Mouse (Mus musculus) spleen, postnatal 14 days (tissue): ENCODE measurements around the gene Map4.

ENCODE experiments used
- DNase-seq, 2 experiments: peaks; one replicate each; pipeline ENCODE4 v3.0.0; 2021 to 2022; ENCODE audit warnings: low spot score in 2 of 2

Map4 gene

DNA sequence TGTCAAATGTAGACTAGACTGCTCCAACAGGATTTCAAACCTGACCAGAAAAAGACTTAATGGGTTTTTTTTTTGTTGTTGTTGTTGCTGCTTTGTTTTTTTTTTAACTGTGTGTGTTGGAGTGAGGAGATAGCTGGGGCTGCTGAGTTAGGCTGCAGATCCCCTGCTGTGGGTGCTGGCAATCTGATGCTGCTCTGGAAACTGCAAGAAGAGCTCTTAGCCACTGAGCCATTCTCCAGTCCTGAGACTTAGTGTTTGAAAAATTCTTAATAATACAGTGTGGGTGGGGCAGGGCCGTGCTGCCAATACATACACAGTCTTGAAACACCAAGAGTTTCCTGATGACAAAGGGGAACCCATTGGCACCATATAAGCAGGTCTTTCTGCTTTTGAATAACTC lies 70.7 kb downstream of the Map4 start:
- no peak for DNase-seq

DNA sequence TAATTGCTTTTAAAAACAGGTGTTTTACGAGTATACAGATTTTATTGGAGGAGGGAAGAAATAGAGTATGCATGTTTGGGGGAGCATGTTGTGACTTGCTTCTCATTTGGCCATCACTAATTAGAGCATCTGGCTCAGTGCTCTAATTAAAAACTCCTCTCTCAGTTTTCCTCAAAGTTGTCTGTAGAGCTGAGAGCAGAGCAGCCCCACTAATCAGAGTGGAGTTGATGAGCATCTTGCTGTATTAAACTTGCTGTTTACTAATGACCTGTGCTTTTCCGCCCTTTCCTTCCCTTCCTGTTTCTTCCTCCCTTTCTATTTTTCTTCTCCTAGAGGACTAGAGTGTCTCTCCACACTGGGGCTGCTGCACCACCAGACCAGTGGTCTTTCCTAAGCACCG lies 71.2 kb downstream of the Map4 start:
- no peak for DNase-seq

DNA sequence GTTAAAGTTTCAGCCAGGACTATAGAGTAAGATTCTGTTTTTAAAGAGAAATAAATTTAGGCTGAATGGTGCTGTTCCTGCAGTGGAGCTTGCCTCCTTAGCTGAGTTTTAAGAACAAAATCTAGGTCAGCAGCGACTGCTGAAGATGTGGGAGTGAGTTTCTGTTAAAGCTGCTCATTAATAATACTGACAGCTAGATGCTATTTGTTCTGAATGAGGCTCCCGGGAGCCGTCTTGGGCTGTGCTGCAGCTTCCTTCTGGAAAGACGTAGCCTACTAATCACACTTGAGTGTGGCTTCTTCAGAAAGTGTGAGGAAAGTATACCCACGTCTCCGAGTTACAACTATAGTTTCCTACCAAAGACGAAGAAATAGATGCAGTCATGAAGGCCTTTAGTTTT lies 88.0 kb downstream of the Map4 start:
- no peak for DNase-seq

DNA sequence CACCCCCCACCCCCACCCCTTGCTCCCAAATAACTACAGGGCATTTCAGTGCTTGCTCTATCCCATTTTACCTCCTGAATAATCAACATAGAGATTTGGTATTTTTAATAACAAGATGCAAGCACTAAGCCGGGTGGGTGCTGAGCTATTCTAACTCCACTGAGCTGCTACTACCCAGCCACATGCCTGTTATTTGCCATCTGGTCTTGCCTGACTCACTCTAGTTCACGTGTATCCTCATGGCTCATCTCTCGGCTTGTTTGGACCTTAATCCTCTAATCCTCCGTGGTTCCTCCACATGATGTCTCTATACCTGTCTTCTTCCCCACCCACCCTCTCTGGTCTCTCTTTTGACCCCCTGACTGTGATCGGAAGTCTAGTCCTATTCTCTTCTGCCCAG lies 89.1 kb downstream of the Map4 start:
- DNase-seq: no peak

DNA sequence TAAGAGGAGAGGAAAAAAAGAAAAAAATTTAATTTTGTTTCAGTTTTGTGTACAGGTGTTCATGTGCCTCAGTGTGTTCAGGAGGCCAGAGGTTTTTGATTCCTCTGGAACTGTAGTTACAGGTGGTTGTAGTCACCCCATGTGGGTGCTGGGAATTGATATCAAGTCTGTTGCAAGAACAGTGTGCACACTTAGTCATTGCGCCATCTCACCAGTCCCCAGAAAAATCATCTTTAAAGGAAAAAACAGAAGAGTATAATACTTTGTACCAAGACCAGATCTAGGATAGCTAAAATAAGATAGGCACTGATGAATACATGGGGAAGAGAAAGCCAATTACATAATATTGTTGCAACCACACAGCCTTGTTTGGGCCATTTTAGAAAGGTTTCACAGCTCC lies 90.2 kb downstream of the Map4 start:
- no peak for DNase-seq

DNA sequence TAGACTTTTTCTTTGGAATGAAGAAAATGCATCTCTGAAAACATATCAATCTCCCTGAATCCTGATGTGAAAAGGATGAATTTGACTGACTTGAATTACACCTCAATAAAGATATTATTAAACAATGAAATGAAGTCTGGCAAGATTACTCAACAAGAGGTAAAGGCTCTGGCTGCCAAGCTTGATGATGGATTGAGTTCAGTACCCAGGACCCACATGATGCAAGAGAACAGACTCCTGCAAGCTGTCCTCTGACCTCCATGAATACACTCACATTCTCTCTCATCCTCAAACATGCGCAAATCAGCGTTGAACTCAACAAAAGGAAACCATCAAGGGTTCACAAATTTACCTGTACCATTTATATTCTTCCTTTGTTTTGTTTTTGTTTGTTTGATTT lies 90.9 kb downstream of the Map4 start:
- DNase-seq: no peak

DNA sequence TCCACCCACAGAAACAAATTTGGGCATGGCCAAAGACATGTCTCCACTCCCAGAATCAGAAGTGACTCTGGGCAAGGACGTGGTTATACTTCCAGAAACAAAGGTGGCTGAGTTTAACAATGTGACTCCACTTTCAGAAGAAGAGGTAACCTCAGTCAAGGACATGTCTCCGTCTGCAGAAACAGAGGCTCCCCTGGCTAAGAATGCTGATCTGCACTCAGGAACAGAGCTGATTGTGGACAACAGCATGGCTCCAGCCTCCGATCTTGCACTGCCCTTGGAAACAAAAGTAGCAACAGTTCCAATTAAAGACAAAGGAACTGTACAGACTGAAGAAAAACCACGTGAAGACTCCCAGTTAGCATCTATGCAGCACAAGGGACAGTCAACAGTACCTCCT lies 103.8 kb downstream of the Map4 start:
- no peak for DNase-seq

DNA sequence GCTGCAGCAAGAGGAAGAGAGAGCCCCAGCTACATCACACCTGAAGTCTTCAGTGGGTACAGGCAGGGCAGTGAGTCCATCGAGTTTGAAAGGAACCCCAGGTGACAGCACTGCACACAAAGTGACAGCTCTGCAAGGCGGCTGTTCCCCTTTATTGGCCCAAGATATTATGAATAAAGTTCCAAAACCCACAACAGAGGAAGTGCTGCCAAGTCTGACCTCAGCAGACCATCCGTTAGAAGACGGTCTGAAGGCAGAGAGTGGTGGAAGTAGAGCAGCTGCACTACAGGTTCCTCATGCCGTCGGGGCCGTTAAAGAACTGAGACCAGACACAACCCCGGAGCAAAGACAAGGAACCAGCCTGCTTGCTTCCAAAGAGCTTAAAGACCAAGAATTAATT lies 106.6 kb downstream of the Map4 start:
- DNase-seq: no peak

DNA sequence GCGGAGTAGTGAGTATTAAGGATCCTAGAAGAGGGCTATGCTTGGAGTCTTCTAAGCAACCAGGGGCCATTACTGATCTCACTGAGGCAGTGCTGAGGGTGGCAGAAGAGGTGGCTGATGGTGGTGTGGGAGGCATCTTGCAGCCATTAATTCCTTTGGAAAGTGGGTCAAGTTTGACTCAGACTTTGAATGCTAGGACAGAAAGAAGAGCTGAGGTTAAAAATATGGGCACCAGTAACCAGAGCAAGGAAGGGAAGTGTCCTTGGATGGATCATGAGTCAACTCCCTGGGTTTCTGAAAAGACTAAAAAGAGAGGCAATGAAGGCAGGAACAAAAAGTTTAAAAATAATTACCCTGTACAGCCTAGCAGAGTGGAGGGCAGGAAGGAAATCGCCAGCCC lies 107.2 kb downstream of the Map4 start:
- DNase-seq: no peak

DNA sequence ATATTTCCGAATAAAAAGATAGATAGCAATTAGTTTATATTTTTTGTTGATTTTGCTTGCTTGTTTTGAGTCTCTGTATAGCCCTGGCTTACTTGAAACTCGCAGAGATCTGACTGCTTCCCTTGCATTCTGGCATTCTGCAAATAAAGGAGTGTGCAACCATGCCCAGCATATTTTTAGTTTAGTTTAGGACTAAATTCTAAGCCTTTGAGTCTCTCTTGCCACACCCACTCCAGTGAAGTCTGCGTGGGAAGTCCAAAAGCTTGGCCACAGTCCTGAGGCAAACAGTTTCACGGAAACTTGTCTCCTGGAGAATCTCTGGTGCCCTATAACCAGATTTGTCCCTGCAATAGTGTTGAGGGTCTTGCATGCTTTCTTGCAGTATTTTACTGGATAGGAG lies 113.1 kb downstream of the Map4 start:
- DNase-seq: no peak

DNA sequence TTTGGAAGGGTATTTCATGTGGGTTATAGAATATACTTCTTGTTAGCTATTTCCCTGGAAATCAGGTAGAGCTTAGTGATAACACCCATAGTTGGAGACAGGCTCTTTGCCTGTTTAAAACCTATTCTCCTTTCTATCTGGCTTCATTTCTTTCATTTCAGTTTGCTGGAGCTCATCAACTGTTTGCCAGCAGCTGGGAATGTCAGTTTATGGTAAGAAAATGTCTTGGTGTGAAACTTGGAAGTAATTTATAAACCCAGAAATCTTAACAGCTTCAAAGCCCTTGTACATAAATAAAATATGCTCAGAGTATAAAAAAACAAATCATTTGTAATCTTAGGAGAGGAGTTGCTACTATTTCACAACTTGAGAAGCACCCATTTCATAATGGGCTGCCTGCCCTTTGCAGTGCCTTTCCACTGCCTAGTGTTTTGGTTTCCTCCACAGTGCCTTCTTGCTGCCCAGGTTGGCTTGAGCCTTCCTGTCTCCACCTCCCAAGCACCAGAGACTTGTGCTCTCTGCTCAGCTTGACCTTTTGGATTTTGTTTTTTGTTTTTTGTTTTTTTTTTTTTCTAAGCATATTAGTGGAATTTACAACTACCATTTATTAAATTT lies 114.6 kb downstream of the Map4 start:
- no peak for DNase-seq

DNA sequence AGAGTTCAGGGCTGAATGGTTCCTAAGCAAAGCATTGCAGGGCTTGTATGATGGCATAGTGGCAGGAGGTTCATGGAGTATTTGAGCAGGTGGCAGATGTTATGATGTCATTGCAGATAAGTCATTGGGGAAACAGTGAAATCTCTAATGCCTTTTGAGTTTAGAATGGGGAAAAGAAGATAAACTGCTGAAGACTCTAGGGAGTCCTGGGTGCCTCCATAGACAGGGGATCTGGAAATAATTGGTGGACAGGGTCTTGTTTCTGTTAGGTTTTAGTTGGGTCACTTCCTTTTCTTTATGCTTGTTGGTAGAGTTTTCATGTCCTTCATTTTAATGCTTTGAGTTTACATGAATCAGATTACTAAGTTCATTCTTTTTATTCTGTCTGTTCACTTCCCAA lies 116.0 kb downstream of the Map4 start:
- DNase-seq: no peak

DNA sequence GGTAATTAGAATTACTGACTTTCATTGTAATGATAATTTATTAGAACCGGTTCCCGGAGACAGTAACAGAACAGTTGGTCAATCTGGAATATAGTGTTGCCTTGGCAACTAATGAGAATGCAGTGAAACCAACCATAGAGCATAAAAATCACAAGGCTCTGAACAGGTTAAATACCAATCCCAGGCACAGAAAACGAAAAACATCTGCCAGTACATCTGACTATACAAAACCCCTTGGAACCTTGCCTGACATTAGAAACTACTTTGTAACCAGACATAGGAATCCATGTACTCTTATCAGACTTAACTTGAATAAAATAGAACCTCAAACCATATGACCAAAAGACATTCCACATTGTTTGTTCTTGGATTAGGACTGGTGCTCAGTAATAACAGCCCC lies 116.6 kb downstream of the Map4 start:
- no peak for DNase-seq

DNA sequence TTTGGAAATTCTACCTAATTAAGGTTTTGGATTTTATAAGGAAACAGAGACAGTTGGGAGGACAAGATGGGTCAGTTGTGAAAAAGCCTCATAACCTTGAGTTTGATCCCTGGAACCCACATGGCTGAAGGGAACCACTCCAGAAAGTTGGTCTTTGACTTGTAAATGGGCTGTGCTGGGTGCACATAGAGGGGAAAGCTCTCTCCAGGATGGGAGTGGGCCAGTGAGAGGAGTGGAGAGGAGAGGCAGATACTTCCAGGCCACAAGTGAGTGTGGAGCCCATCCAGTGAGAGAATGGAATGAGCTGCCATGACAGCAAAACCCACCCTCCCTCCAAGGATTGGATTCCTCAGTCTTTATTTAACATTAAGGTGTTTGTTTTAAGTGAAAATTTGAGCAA lies 119.9 kb downstream of the Map4 start:
- no peak for DNase-seq

DNA sequence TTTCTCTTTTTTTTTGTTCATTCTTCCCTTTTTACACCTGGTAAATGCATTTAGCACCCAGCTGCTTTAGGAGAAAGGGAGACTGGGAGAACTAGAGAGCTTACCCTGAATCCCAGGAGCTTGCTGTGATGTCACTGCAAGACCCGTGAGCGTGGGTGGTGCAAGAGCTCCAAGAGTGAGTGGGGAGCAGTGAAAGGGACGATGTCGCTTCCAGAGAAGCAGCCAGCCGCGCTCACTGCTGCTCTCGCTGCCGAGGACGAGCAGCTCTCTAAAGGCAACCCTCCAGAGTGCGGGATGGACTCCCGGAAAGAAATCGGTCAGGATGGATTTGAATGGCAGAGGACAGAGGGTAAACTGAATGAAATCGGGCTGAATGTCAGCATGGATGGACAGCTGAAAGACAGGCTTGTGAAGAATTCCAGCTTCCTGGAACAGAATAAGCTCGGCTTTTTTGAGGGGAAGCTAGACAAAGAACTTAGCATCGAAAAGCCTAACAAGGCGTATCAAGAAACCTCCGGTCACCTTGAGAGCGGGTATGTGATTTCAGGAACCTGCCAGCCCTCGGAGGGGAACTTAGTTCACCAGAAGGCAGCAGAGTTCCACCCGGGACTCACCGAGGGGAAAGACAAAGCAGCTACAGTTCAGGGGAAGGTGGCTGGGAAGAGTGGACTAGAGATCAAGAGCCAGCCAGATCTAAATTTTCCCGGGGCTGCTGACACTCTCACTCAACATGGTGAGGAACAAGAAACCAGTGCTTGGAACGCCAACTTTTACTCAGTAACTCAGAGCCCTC lies 120.8 kb downstream of the Map4 start:
- DNase-seq: no peak

DNA sequence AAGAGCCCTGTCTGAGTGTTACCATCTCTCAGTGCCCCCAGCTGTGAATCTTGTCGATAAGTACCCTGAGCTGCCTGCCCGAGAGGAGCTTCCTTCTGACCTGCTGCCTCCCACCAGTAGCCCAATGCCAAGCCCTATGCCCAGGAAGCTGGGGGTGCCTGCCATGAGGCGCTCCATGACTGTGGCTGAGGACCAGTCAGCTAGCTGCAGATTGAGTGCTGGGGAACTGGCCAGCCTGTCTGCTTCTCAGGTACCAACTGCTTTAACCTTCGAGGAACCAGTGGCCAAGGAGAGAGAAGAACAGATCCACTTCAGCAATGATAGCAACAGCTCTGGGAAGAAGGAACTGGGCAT lies 121.7 kb downstream of the Map4 start:
- no peak for DNase-seq

DNA sequence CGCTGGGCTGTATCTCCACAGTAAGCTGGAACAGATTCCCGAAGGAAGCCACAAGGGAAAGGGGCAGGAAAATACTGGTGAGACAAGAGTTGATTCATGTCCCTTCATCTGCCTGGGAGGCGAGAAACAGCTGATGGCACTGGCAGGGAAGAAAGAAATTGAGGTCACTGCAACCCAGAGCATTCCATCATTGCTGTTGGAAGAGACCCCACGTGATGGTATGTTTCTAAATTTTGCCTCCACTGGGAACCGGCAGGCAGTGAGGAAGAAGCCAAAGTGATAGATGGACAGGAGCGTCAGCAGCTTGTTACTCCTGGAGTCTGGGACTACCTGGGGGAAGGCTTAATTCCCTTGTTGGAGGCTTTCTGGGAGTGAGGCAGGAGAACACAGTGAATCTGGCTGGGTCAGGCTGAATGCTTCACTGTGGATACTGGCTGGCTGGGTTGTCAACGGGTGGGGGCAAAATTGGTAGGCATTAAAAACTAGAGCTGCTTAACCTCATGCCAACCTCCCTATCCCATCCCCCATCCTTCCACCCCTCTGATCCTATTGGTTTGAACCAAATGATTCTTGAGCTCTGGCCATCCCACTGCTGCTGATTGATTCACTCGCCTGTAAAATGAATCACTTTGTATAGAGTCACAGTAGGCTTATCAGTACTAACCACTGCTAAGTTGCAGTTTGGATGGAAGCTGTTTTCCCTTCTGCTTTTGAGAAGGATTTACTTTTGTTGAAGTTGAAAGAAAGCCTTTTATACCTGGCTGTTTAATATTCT lies 122.2 kb downstream of the Map4 start:
- DNase-seq: no peak

DNA sequence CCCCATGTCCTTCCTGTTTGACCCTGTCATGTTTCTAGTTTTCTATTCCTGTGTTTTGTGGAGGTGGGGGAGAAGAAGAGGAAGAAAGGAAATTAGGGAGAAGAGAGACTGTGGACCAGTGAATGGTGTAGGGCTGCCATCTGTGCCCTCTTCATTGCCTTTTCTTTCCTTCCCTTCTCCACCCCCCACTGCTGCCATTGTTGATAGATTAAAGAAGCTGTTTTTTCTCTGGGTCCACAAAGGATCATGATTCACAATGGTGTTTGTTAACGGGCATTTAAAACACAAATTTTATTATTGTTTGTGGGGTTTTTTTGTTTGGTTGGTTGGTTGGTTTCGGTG lies 122.8 kb downstream of the Map4 start:
- no peak for DNase-seq

DNA sequence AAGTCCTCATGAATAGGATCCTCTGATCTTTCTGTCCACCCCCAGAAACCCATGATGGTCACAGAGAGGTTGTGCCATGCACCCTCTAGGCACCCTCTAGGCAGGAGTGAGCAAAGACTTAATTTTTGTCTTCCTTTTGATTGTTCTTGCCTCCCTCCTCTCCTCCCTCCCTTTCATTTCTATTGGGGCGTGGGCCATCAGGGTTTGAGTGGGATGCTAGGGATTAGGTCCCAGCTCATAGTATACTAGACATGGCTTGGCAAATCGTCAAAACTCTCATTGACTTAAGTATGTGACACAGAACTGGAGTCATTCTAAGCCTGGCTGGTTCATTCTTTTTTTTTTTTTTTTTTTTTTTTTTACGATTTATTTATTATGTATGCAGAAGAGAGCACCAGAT lies 123.5 kb downstream of the Map4 start:
- no peak for DNase-seq

DNA sequence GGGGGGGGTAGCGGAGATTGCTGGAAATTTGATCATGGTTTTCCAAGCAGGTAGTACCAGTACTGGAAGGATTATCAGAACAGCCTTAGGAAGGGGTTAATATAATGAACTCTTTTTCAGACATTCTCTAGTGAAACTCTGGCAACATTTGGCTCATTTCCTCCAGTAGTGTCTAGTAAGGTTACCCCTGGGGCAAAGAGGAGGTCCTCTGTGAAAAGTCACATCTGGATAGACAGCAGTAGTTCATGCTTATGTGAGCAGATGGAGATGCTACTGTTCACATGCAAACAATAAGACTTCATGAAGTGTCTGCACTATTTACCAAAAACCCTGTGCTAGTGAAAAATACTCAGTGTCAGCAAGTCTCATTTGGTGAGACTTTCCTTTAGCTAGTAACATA lies 125.9 kb downstream of the Map4 start:
- no peak for DNase-seq

DNA sequence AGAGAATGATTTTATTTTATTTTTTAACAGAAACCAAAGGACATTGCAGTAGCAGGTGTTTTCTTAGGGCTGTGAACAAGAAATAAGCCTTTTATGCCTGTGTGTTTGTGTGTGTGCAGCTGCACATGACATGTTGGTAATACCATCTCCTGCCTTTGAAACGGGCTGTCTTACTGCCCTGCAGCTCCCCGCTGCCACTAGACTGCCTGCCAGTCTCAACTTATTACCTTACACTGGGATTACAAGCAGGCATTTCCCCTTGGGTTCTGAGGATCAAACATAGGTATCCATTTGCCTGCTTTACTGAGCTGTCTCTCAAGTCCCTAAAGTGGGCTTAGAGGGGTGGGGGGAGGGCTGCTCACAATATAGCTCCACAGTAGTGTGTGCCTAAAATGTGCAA lies 129.5 kb downstream of the Map4 start:
- DNase-seq: no peak

DNA sequence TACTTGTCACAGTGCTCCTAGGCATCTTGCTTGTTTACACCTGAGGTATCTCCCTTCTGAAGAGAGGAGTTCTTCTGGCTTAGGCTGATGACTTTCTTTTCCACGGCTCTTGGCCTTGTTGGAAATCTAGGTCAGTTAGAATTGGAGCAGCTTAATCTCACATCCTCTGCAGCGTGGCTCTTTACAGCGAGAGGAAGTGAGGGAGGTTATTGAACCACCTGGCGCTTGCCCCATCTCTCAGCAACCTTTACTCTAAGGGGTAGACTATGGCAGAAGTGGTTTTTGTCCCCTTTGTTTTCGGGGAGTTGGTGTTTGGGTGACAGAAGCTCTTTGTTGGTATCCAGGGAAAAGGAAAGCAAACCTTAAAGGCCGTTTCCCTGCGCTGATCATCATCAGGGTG lies 131.1 kb downstream of the Map4 start:
- DNase-seq: no peak

DNA sequence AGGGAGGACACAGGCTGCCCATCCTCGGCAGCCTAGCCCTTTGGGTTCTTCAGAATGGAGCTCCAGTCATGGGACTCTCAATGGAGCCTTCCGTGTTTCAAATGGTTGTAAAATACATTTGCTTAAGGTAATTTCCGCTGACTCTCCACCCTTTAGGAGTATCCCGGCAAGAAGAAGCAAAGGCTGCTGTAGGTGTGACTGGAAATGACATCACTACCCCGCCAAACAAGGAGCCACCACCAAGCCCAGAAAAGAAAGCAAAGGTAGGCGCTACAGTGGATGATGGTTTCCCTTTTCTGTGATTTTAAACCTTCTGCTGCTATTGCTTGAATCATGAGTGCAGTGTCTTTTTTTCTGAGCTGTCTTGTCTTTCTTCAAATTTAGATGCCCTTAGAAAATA lies 131.6 kb downstream of the Map4 start:
- DNase-seq: no peak
